31 mouse cellular contexts compared by ENCODE assay signal in the genomic region with DNA sequence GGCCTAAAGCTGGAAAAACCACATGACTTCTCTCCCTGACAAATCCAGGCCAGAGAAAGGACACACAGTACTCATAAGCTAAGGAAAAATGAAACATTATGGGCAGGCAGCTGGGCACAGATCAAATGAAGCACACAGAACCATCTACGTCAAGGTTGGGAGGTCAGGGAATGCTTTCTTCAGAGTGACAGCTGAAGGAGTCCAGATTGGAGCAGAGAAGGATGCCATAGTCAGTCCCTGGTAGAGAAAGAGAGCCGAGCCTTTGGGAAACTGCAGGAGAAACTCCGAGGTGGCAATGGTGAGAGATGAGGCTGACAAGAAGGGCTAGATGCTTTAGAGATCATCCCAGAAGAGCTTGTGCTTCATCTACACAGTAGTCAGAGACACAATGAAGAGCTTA.
DNase-seq lines count a peak whose midpoint lies in the region; ATAC-seq lines count a peak whose summit lies in the region.
"Had no signal": no experiment of that assay in that cellular context is flagged by ENCODE, and none has a peak within 500 bp of the region (broad histone marks: within the 10 kb centered on the region; RNA-seq: fewer than 3 reads in every experiment).

No protein-coding gene starts in this region.

- H3K27me3 ChIP-seq in heart, embryonic 15.5 days = no peaks in the 10 kb centered on the region
- H3K27me3 ChIP-seq: embryonic facial prominence, embryonic 15.5 days; forebrain, embryonic 12.5 days; kidney, embryonic 15.5 days; neural tube, embryonic 12.5 days had no signal

- DNase-seq in adrenal gland, adult 2 months = peak; percentile 40
- no peak for DNase-seq in adrenal gland, postnatal 10 days
- no peak for DNase-seq in heart, adult 8-10 months (ENCODE audit: low spot score)
- peak; percentile 45 for DNase-seq in brain, adult 2 months (ENCODE audit: low read depth, low spot score)
- peak; percentile 24 for DNase-seq in lung, postnatal 36 days
- DNase-seq in cerebellum, postnatal 25 days = no peak
- DNase-seq: adrenal gland, postnatal 25 days; cerebellum, adult 2 months; cerebellum, postnatal 14 days; gastrocnemius, postnatal 25 days; heart, adult 2 months; kidney, adult 18-20 months; kidney, postnatal 25 days; liver; lung, embryonic 14.5 days; right cerebral cortex, postnatal 4 days; thymus, adult 18-20 months; thymus, postnatal 25 days had no signal

- no peak overlapping the region for H3K4me2 ChIP-seq in heart, embryonic 15.5 days
- H3K4me2 ChIP-seq: embryonic facial prominence, embryonic 15.5 days; forebrain, embryonic 12.5 days; kidney, embryonic 15.5 days; lung, embryonic 14.5 days; midbrain, embryonic 11.5 days; neural tube, embryonic 12.5 days had no signal

- H3K4me1 ChIP-seq in heart, embryonic 15.5 days (replicated peaks) = peaks cover 8% of the 10 kb centered on the region
- H3K4me1 ChIP-seq: embryonic facial prominence, embryonic 10.5 days; embryonic facial prominence, embryonic 15.5 days; forebrain, embryonic 12.5 days; hindbrain, embryonic 10.5 days; kidney, embryonic 15.5 days; neural tube, embryonic 12.5 days had no signal

- peak overlapping the region; percentile 61 for H3K27ac ChIP-seq in heart, embryonic 15.5 days
- H3K27ac ChIP-seq: embryonic facial prominence, embryonic 10.5 days; embryonic facial prominence, embryonic 15.5 days; forebrain, embryonic 12.5 days; heart, adult 2 months; hindbrain, embryonic 10.5 days; kidney, embryonic 15.5 days; liver, embryonic 14.5 days; neural tube, embryonic 12.5 days; stomach, postnatal 0 days had no signal

- H3K9me3 ChIP-seq in heart, embryonic 15.5 days (replicated peaks) = no peaks in the 10 kb centered on the region
- H3K9me3 ChIP-seq: embryonic facial prominence, embryonic 10.5 days; embryonic facial prominence, embryonic 15.5 days; forebrain, embryonic 12.5 days; hindbrain, embryonic 10.5 days; kidney, embryonic 15.5 days; neural tube, embryonic 12.5 days had no signal

- WGBS in heart, embryonic 15.5 days = 36% methylated on average over 3 of the region's 3 CpGs

- no peak overlapping the region for H3K4me3 ChIP-seq in heart, embryonic 15.5 days
- H3K4me3 ChIP-seq: embryonic facial prominence, embryonic 10.5 days; embryonic facial prominence, embryonic 15.5 days; forebrain, embryonic 12.5 days; heart, adult 2 months; hindbrain, embryonic 10.5 days; kidney, embryonic 15.5 days; neural tube, embryonic 12.5 days had no signal

- H3K36me3 ChIP-seq in heart, embryonic 15.5 days = no peaks in the 10 kb centered on the region
- H3K36me3 ChIP-seq: embryonic facial prominence, embryonic 10.5 days; embryonic facial prominence, embryonic 15.5 days; forebrain, embryonic 12.5 days; G1E; hindbrain, embryonic 10.5 days; kidney, embryonic 15.5 days; neural tube, embryonic 12.5 days had no signal

- H3K9ac ChIP-seq in heart, embryonic 15.5 days = no peak overlapping the region
- H3K9ac ChIP-seq: embryonic facial prominence, embryonic 15.5 days; forebrain, embryonic 12.5 days; kidney, embryonic 15.5 days; liver, embryonic 14.5 days; lung, embryonic 14.5 days; neural tube, embryonic 12.5 days had no signal

- ATAC-seq in heart, embryonic 15.5 days (replicated peaks; ENCODE audit: insufficient number of reproducible peaks, insufficient read depth, low FRiP score, low read depth) = no peak
- ATAC-seq: hindbrain, embryonic 16.5 days; midbrain, embryonic 16.5 days had no signal

Comparison
In these comparisons a context has a peak if more than half of its experiments do, and no peak if none do; other contexts are left out.
1. DNase-seq: peak in adrenal gland, adult 2 months (single experiment), brain, adult 2 months (single experiment) and lung, postnatal 36 days (single experiment); none in adrenal gland, postnatal 10 days (single experiment), heart, adult 8-10 months (single experiment) and cerebellum, postnatal 25 days (0 of 2).